Mouse (Mus musculus): ENCODE results near the gene Plek2. TPM values are rescaled to one million over a fixed set of nuclear protein-coding genes. Genes with fewer than 3 reads are reported as not detected.
"Not testable (repeated sequence)": the region's sequence is repeated elsewhere in the genome, so short reads cannot be mapped to it uniquely, and the experiment has no call there.

Gene Plek2
- under 1 TPM in 1 of 4 experiments, not detected in 3; 0.38 TPM for total RNA-seq (2022)

- no peak for DNase-seq (ENCODE audit: low spot score in 2 of 2)
Measured at GRCm38 (mm10) chr12:78906707-78907162, at the start of gene Plek2. Plek2 (minus strand) TSS chr12:78906964.

- no peak for DNase-seq (ENCODE audit: low spot score in 2 of 2)
Measured at GRCm38 (mm10) chr12:78956405-78956804, 49.6 kb upstream of the Plek2 start.

GRCm38 (mm10) chr12:78952484-78952883 is 45.7 kb upstream of the Plek2 start:
- peak in 1 of 2 experiments; percentile 13 for DNase-seq (ENCODE audit: low spot score in 2 of 2)

- peak in 1 of 2 experiments; percentile 14 for DNase-seq (ENCODE audit: low spot score in 2 of 2)
Measured at GRCm38 (mm10) chr12:78952053-78952452, 45.3 kb upstream of the Plek2 start.

GRCm38 (mm10) chr12:78947661-78948060 is 40.9 kb upstream of the Plek2 start:
- DNase-seq (ENCODE audit: low spot score in 2 of 2): no peak

GRCm38 (mm10) chr12:78947161-78947560 is 40.4 kb upstream of the Plek2 start:
- DNase-seq (ENCODE audit: low spot score in 2 of 2): no peak

GRCm38 (mm10) chr12:78942931-78943330 is 36.2 kb upstream of the Plek2 start:
- DNase-seq (ENCODE audit: low spot score in 2 of 2): no peak

GRCm38 (mm10) chr12:78940081-78940480 is 33.3 kb upstream of the Plek2 start:
- DNase-seq (ENCODE audit: low spot score in 2 of 2): no peak

- no peak for DNase-seq (ENCODE audit: low spot score in 2 of 2)
Measured at GRCm38 (mm10) chr12:78939393-78940037, 32.8 kb upstream of the Plek2 start.

- DNase-seq (ENCODE audit: low spot score in 2 of 2): no peak
Measured at GRCm38 (mm10) chr12:78936494-78936893, 29.7 kb upstream of the Plek2 start.

- DNase-seq (ENCODE audit: low spot score in 2 of 2): no peak
Measured at GRCm38 (mm10) chr12:78929900-78930299, 23.1 kb upstream of the Plek2 start.

GRCm38 (mm10) chr12:78927287-78927686 is 20.5 kb upstream of the Plek2 start:
- DNase-seq (ENCODE audit: low spot score in 2 of 2): no peak

GRCm38 (mm10) chr12:78923539-78924189 is 16.9 kb upstream of the Plek2 start:
- DNase-seq (ENCODE audit: low spot score in 2 of 2): no peak

GRCm38 (mm10) chr12:78922977-78923376 is 16.2 kb upstream of the Plek2 start:
- not testable (repeated sequence) for DNase-seq (ENCODE audit: low spot score in 2 of 2)

GRCm38 (mm10) chr12:78922058-78922457 is 15.3 kb upstream of the Plek2 start:
- no peak for DNase-seq (ENCODE audit: low spot score in 2 of 2)

- no peak for DNase-seq (ENCODE audit: low spot score in 2 of 2)
Measured at GRCm38 (mm10) chr12:78921421-78921820, 14.7 kb upstream of the Plek2 start.

- DNase-seq (ENCODE audit: low spot score in 2 of 2): peak; percentile 37 to 69
Measured at GRCm38 (mm10) chr12:78919079-78919712, 12.4 kb upstream of the Plek2 start.

- DNase-seq (ENCODE audit: low spot score in 2 of 2): peak; percentile 64 to 68
Measured at GRCm38 (mm10) chr12:78918227-78919078, 11.7 kb upstream of the Plek2 start.

GRCm38 (mm10) chr12:78916278-78916677 is 9.5 kb upstream of the Plek2 start:
- no peak for DNase-seq (ENCODE audit: low spot score in 2 of 2)

- DNase-seq (ENCODE audit: low spot score in 2 of 2): no peak
Measured at GRCm38 (mm10) chr12:78915561-78915960, 8.8 kb upstream of the Plek2 start.

- no peak for DNase-seq (ENCODE audit: low spot score in 2 of 2)
Measured at GRCm38 (mm10) chr12:78914458-78914857, 7.7 kb upstream of the Plek2 start.

Data from left cerebral cortex, adult 8-10 months (tissue).